Mouse (Mus musculus) CH12.LX (cell line): ENCODE data around the gene C1qtnf1. TPM values are rescaled to one million over a fixed set of nuclear protein-coding genes. Genes with fewer than 3 reads are reported as not detected.

Source experiments
- DNase-seq: peaks from one replicate; pipeline ENCODE4 v3.0.0-alpha.2; 2013; ENCODE audit errors: extremely low read depth
- H3K27ac ChIP-seq: 2 replicates; pipeline ENCODE4 v1.5.1; 2012; ENCODE audit warnings: low read depth, mild to moderate bottlenecking, control low read depth, moderate library complexity; ENCODE audit not compliant: insufficient read depth
- H3K27me3 ChIP-seq: replicated peaks from 2 replicates; pipeline ENCODE3; 2012; ENCODE audit warnings: inconsistent platforms
- H3K36me3 ChIP-seq, 2 experiments: replicated peaks in 1 of 2; 2 replicates each; pipeline versions ENCODE3 to v1.6.1; 2012; ENCODE audit warnings: inconsistent platforms in 1 of 2, low read length in 1 of 2, mild to moderate bottlenecking in 1 of 2, mixed read lengths in 1 of 2, moderate library complexity in 1 of 2; ENCODE audit not compliant: control insufficient read depth in 1 of 2, insufficient read depth in 1 of 2
- H3K4me1 ChIP-seq, 2 experiments: 2 replicates each; pipeline ENCODE4 v1.6.1; 2012; ENCODE audit warnings: inconsistent platforms in 1 of 2, moderate library complexity in 1 of 2; ENCODE audit not compliant: insufficient read depth in 2 of 2, control insufficient read depth in 1 of 2
- H3K4me2 ChIP-seq: 2 replicates; pipeline ENCODE4 v1.6.1; 2012; ENCODE audit warnings: low read depth, mild to moderate bottlenecking, control low read depth; ENCODE audit not compliant: poor library complexity, insufficient read depth, severe bottlenecking
- H3K4me3 ChIP-seq, 3 experiments: fragments of 150-350 bp in 1 of 3; sonication (generic) in 1 of 3; replicated peaks in 1 of 3; 2 replicates each; pipeline versions ENCODE3 to v1.5.1; 2011 to 2012; ENCODE audit warnings: low read depth in 2 of 3, low read length in 2 of 3, mild to moderate bottlenecking in 2 of 3, moderate library complexity in 2 of 3, control low read depth in 1 of 3, improper control_type of control experiment in 1 of 3, inconsistent platforms in 1 of 3, mixed read lengths in 1 of 3; ENCODE audit not compliant: poor library complexity in 1 of 3
- H3K79me2 ChIP-seq: replicated peaks from 2 replicates; pipeline ENCODE4 v1.6.1; 2012; ENCODE audit warnings: mild to moderate bottlenecking, moderate library complexity; ENCODE audit not compliant: control insufficient read depth, poor library complexity, insufficient read depth, severe bottlenecking; ENCODE audit errors: extremely low read depth
- H3K9ac ChIP-seq: 2 replicates; pipeline ENCODE4 v1.6.1; 2012; ENCODE audit warnings: low read depth, mild to moderate bottlenecking, control low read depth, moderate library complexity; ENCODE audit not compliant: insufficient read depth
- H3K9me3 ChIP-seq: replicated peaks from 2 replicates; pipeline ENCODE3; 2012; ENCODE audit warnings: low read length, inconsistent platforms, mixed read lengths
- BHLHE40 ChIP-seq: IDR thresholded peaks from 2 replicates; pipeline ENCODE4 v1.6.1; 2011; ENCODE audit warnings: mild to moderate bottlenecking, low read depth, low read length, improper control_type of control experiment
- CHD2 ChIP-seq: IDR thresholded peaks from 2 replicates; pipeline ENCODE4 v1.6.1; 2011; ENCODE audit warnings: low read length, improper control_type of control experiment
- CTCF ChIP-seq, 2 experiments: IDR thresholded peaks in 1 of 2; conservative IDR thresholded peaks in 1 of 2; 2 replicates each; pipeline ENCODE4 v1.5.1; 2011 to 2012; ENCODE audit warnings: low read depth in 2 of 2, low read length in 2 of 2, improper control_type of control experiment in 1 of 2, inconsistent platforms in 1 of 2, mild to moderate bottlenecking in 1 of 2, moderate library complexity in 1 of 2
- E2F4 ChIP-seq: IDR thresholded peaks from 2 replicates; pipeline ENCODE4 v1.6.1; 2011; ENCODE audit warnings: low read depth, low read length, improper control_type of control experiment; ENCODE audit not compliant: insufficient replicate concordance
- ELF1 ChIP-seq: IDR thresholded peaks from 2 replicates; pipeline ENCODE4 v1.6.1; 2014; ENCODE audit warnings: low read depth, mild to moderate bottlenecking, inconsistent platforms, low read length, improper control_type of control experiment
- EP300 ChIP-seq: IDR thresholded peaks from 2 replicates; pipeline ENCODE4 v1.6.1; 2011; ENCODE audit warnings: low read length, improper control_type of control experiment
- ETS1 ChIP-seq: conservative IDR thresholded peaks from 2 replicates; pipeline ENCODE4 v1.6.1; 2012; ENCODE audit warnings: low read depth, mild to moderate bottlenecking, inconsistent platforms, low read length, improper control_type of control experiment, moderate library complexity
- GABPA ChIP-seq: IDR thresholded peaks from 2 replicates; pipeline ENCODE4 v1.6.1; 2012; ENCODE audit warnings: low read depth, low read length, improper control_type of control experiment, inconsistent platforms; ENCODE audit not compliant: insufficient replicate concordance
- HCFC1 ChIP-seq: IDR thresholded peaks from 2 replicates; pipeline ENCODE4 v1.6.1; 2012; ENCODE audit warnings: low read depth, mild to moderate bottlenecking, inconsistent platforms, low read length, improper control_type of control experiment
- JUN ChIP-seq: IDR thresholded peaks from 2 replicates; pipeline ENCODE4 v1.6.1; 2011; ENCODE audit warnings: low read depth, mild to moderate bottlenecking, low read length, improper control_type of control experiment, moderate library complexity; ENCODE audit not compliant: insufficient read depth
- KAT2A ChIP-seq: IDR thresholded peaks from 2 replicates; pipeline ENCODE4 v1.6.1; 2012; ENCODE audit warnings: low read length, improper control_type of control experiment, inconsistent platforms; ENCODE audit not compliant: insufficient replicate concordance
- MAX ChIP-seq: IDR thresholded peaks from 2 replicates; pipeline ENCODE4 v1.6.1; 2011; ENCODE audit warnings: low read length, improper control_type of control experiment
- MEF2A ChIP-seq: IDR thresholded peaks from 2 replicates; pipeline ENCODE4 v1.6.1; 2014; ENCODE audit warnings: low read depth, mild to moderate bottlenecking, inconsistent platforms, low read length, improper control_type of control experiment, borderline replicate concordance
- MXI1 ChIP-seq: IDR thresholded peaks from 2 replicates; pipeline ENCODE4 v1.6.1; 2011; ENCODE audit warnings: mild to moderate bottlenecking, low read depth, low read length, improper control_type of control experiment
- NELFE ChIP-seq: IDR thresholded peaks from 2 replicates; pipeline ENCODE4 v1.6.1; 2011; ENCODE audit warnings: low read depth, low read length, improper control_type of control experiment
- NRF1 ChIP-seq: IDR thresholded peaks from 2 replicates; pipeline ENCODE4 v1.6.1; 2014; ENCODE audit warnings: low read depth, mild to moderate bottlenecking, inconsistent platforms, low read length, improper control_type of control experiment, moderate library complexity
- POLR2A ChIP-seq: IDR thresholded peaks from 2 replicates; pipeline ENCODE4 v1.6.1; 2011; ENCODE audit warnings: low read depth, mild to moderate bottlenecking, improper control_type of control experiment, low read length
- POLR2AphosphoS2 ChIP-seq: IDR thresholded peaks from 2 replicates; pipeline ENCODE4 v1.6.1; 2011; ENCODE audit warnings: low read depth, low read length, improper control_type of control experiment
- RAD21 ChIP-seq: IDR thresholded peaks from 2 replicates; pipeline ENCODE4 v1.6.1; 2011; ENCODE audit warnings: low read depth, mild to moderate bottlenecking, low read length, improper control_type of control experiment, moderate library complexity
- SIN3A ChIP-seq: IDR thresholded peaks from 2 replicates; pipeline ENCODE4 v1.6.1; 2012; ENCODE audit warnings: low read length, improper control_type of control experiment, inconsistent platforms
- SMC3 ChIP-seq: IDR thresholded peaks from 2 replicates; pipeline ENCODE4 v1.6.1; 2011; ENCODE audit warnings: low read depth, low read length, improper control_type of control experiment
- TBP ChIP-seq: conservative IDR thresholded peaks from 2 replicates; pipeline ENCODE4 v1.6.1; 2011; ENCODE audit warnings: low read depth, low read length, improper control_type of control experiment
- TCF12 ChIP-seq: IDR thresholded peaks from 2 replicates; pipeline ENCODE4 v1.6.1; 2014; ENCODE audit warnings: low read depth, mild to moderate bottlenecking, inconsistent platforms, low read length, improper control_type of control experiment
- UBTF ChIP-seq: IDR thresholded peaks from 2 replicates; pipeline ENCODE4 v1.6.1; 2012; ENCODE audit warnings: low read depth, mild to moderate bottlenecking, inconsistent platforms, low read length, improper control_type of control experiment, moderate library complexity
- USF1 ChIP-seq: IDR thresholded peaks from 2 replicates; pipeline ENCODE4 v1.6.1; 2014; ENCODE audit warnings: low read depth, mild to moderate bottlenecking, inconsistent platforms, low read length, improper control_type of control experiment
- USF2 ChIP-seq: conservative IDR thresholded peaks from 2 replicates; pipeline ENCODE4 v1.6.1; 2011; ENCODE audit warnings: low read depth, low read length, improper control_type of control experiment
- ZC3H11A ChIP-seq: IDR thresholded peaks from 2 replicates; pipeline ENCODE4 v1.6.1; 2012; ENCODE audit warnings: low read depth, mild to moderate bottlenecking, inconsistent platforms, low read length, improper control_type of control experiment
- ZKSCAN1 ChIP-seq: IDR thresholded peaks from 2 replicates; pipeline ENCODE4 v1.6.1; 2012; ENCODE audit warnings: low read depth, inconsistent platforms, low read length, improper control_type of control experiment, borderline replicate concordance
- ZNF384 ChIP-seq: IDR thresholded peaks from 2 replicates; pipeline ENCODE4 v1.6.1; 2012; ENCODE audit warnings: low read depth, low read length, improper control_type of control experiment, inconsistent platforms
- dilution Hi-C: fragments of 300-500 bp; cut with MboI; formaldehyde crosslinking; loops from 2 replicates; pipeline ENCODE4 v1.14.3; 2020; ENCODE audit warnings: low sequenced_read_pairs; ENCODE audit not compliant: extremely low pct_unique_long_range_greater_than_20kb, extremely low pct_ligation_motif_present
- in situ Hi-C: fragments of 300-500 bp; cut with MboI; formaldehyde crosslinking; loops from 3 replicates; pipeline ENCODE4 v1.14.3; 2019; ENCODE audit warnings: low sequenced_read_pairs, low pct_ligation_motif_present, low pct_unique_long_range_greater_than_20kb, mixed read lengths
- polyA plus RNA-seq: library from polyadenylated mRNA; unstranded; fragments of >175 nt; gene quantifications from 2 replicates; pipeline ENCODE4 v1.2.1, GENCODE M21; 2012; ENCODE audit warnings: low read depth; ENCODE audit not compliant: insufficient read length
- total RNA-seq, 2 experiments: library from RNA; depleted of rRNA; stranded (reverse); fragments of 300-350 nt in 1 of 2; fragments of >200 nt in 1 of 2; gene quantifications; 2 replicates each; pipeline ENCODE4 v1.2.3; 2012 to 2014

Gene C1qtnf1
- total and polyA plus RNA-seq, 3 experiments: 0.13 to 0.19 TPM; not detected in 1

DNA sequence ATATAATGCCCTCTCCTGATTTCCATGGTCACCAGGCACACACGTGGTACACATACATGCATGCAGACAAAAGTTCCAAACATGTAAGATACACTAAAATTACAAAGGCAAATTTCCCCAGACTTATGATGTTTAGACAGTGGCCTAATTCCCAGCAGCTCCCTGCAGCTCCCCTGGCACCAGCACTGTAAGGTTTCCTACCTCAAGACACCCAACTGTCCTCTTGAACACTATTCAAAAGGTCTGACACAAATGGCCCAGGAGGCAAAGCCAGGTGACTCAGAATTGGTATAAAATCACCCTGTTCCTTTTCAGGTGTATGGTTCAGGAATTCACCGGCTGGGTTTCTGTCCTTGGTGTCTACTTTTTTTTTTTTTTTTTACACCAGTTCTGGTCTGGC lies 24.8 kb upstream of the C1qtnf1 start:
- Histone ChIP-seq H3K4me3 (peak overlapping the region in 1 of 3 experiments; percentile 56), H3K27me3 (no peaks in the 10 kb centered on the region), H3K27ac (peak overlapping the region; percentile 96), H3K9ac (peak overlapping the region; percentile 15), H3K4me1 (peaks cover 36 to 68% of the 10 kb centered on the region in 2 experiments), H3K4me2 (no peak overlapping the region), H3K36me3 (peaks cover 23 to 50% of the 10 kb centered on the region in 2 experiments), H3K9me3 (no peaks in the 10 kb centered on the region), H3K79me2 (no peaks in the 10 kb centered on the region)
- no peak for DNase-seq
- in situ Hi-C loops: no loop called here
- dilution Hi-C loops: no loop called here
- TF ChIP-seq SIN3A (no peak), E2F4 (no peak), NRF1 (no peak), ZC3H11A (no peak), CTCF (conservative IDR thresholded peaks at IDR 0.05 in 1 of 2, IDR thresholded peaks at IDR 0.05 in 1 of 2; ENCODE audit: low read depth in 2 of 2, low read length in 2 of 2) (no peak), CHD2 (no peak), KAT2A (no peak), ZNF384 (peak; percentile 83), MAX (no peak), RAD21 (no peak), MEF2A (no peak), EP300 (peak; percentile 40; the same call in 1 of the 2 replicates)

- no peaks in the 10 kb centered on the region for H3K27me3 ChIP-seq
- peak overlapping the region; percentile 39 for H3K9ac ChIP-seq
- H3K27ac ChIP-seq: peak overlapping the region; percentile 96
- peak overlapping the region; percentile 49 for H3K4me2 ChIP-seq
- peak overlapping the region in 1 of 3 experiments; percentile 7 for H3K4me3 ChIP-seq
- H3K4me1 ChIP-seq: peaks cover 36 to 64% of the 10 kb centered on the region in 2 experiments
- dilution Hi-C loops (no loop called here), in situ Hi-C loops (no loop called here)
- peaks cover 26 to 50% of the 10 kb centered on the region in 2 experiments for H3K36me3 ChIP-seq
- DNase-seq: peak; percentile 96
- no peaks in the 10 kb centered on the region for H3K9me3 ChIP-seq
- no peaks in the 10 kb centered on the region for H3K79me2 ChIP-seq
- TF ChIP-seq SIN3A: peak; percentile 57
- peak; percentile 49 for TF ChIP-seq POLR2A
- peak; percentile 81 for TF ChIP-seq MXI1
- TF ChIP-seq ZNF384: no peak
- no peak for TF ChIP-seq ZC3H11A
- no peak for TF ChIP-seq ZKSCAN1
- peak; percentile 57; the same call in 1 of the 2 replicates for TF ChIP-seq TBP
- peak; percentile 93 for TF ChIP-seq ETS1
- TF ChIP-seq EP300: peak; percentile 91
- TF ChIP-seq TCF12: peak; percentile 80
- peak; percentile 56 for TF ChIP-seq MAX
- TF ChIP-seq USF1: no peak
- TF ChIP-seq NELFE: no peak; the same call in 1 of the 2 replicates
- TF ChIP-seq BHLHE40: peak; percentile 96
- TF ChIP-seq GABPA: no peak
- no peak; the same call in 1 of the 2 replicates for TF ChIP-seq SMC3
- peak; percentile 7; the same call in 1 of the 2 replicates for TF ChIP-seq JUN
- TF ChIP-seq HCFC1: peak; percentile 30
- TF ChIP-seq ELF1: peak; percentile 64
- TF ChIP-seq USF2: peak; percentile 49
- TF ChIP-seq UBTF: peak; percentile 74; the same call in 1 of the 2 replicates
- TF ChIP-seq CHD2: peak; percentile 93
- peak; percentile 51; the same call in 1 of the 2 replicates for TF ChIP-seq NRF1
- TF ChIP-seq POLR2AphosphoS2: 0 out of 2 replicates have a peak, but pooled peaks have one; percentile 56
These were observed 23.8 kb upstream of the C1qtnf1 start for GRCm38 (mm10) chr11:118403951-118404899.
